Mouse (Mus musculus) MEL (cell line): ENCODE data around the gene Adgre5. TPM values are rescaled to one million over a fixed set of nuclear protein-coding genes. Genes with fewer than 3 reads are reported as not detected.

Experiments
- DNase-seq: peaks from one replicate; pipeline ENCODE4 v3.0.0; 2011; ENCODE audit warnings: low read depth, low spot score
- H3K27ac ChIP-seq: 2 replicates; pipeline ENCODE4 v1.5.1; 2012; ENCODE audit warnings: low read depth, mild to moderate bottlenecking, control low read depth, low read length, moderate library complexity; ENCODE audit not compliant: control insufficient read depth
- H3K27me3 ChIP-seq, 2 experiments: fragments of 150-350 bp in 1 of 2; sonication (generic) in 1 of 2; 2 replicates each; pipeline ENCODE4 v1.6.1; 2012; ENCODE audit warnings: low read length in 2 of 2, mild to moderate bottlenecking in 2 of 2, improper control_type of control experiment in 1 of 2, moderate library complexity in 1 of 2; ENCODE audit not compliant: insufficient read depth in 2 of 2, control insufficient read depth in 1 of 2
- H3K36me3 ChIP-seq, 2 experiments: 2 replicates each; pipeline ENCODE4 v1.6.1; 2012 to 2014; ENCODE audit warnings: low read length in 2 of 2, improper control_type of control experiment in 1 of 2, inconsistent platforms in 1 of 2, mild to moderate bottlenecking in 1 of 2; ENCODE audit not compliant: insufficient read depth in 2 of 2, control insufficient read depth in 1 of 2
- H3K4me1 ChIP-seq, 2 experiments: fragments of 150-350 bp in 1 of 2; sonication (generic) in 1 of 2; 2 replicates each; pipeline ENCODE4 v1.6.1; 2012; ENCODE audit warnings: low read length in 2 of 2, improper control_type of control experiment in 1 of 2, mild to moderate bottlenecking in 1 of 2; ENCODE audit not compliant: insufficient read depth in 2 of 2, control insufficient read depth in 1 of 2
- H3K4me3 ChIP-seq, 2 experiments: fragments of 150-350 bp in 1 of 2; sonication (generic) in 1 of 2; 2 replicates each; pipeline ENCODE4 v1.5.1; 2012; ENCODE audit warnings: low read depth in 2 of 2, low read length in 2 of 2, mild to moderate bottlenecking in 2 of 2, moderate library complexity in 2 of 2, control low read depth in 1 of 2, improper control_type of control experiment in 1 of 2; ENCODE audit not compliant: control insufficient read depth in 1 of 2, insufficient read depth in 1 of 2
- H3K79me2 ChIP-seq: 2 replicates; pipeline ENCODE4 v1.6.1; 2012; ENCODE audit warnings: mild to moderate bottlenecking, low read length, moderate library complexity; ENCODE audit not compliant: control insufficient read depth, poor library complexity, insufficient read depth
- H3K9ac ChIP-seq: 2 replicates; pipeline ENCODE4 v1.6.1; 2012; ENCODE audit warnings: low read depth, mild to moderate bottlenecking, control low read depth, low read length, moderate library complexity; ENCODE audit not compliant: control insufficient read depth, poor library complexity, severe bottlenecking
- H3K9me3 ChIP-seq: fragments of 150-350 bp; sonication (generic); replicated peaks from 2 replicates; pipeline ENCODE4 v1.6.1; 2012; ENCODE audit warnings: mild to moderate bottlenecking, low read length, improper control_type of control experiment, moderate library complexity; ENCODE audit not compliant: insufficient read depth
- CTCF ChIP-seq, 3 experiments: IDR thresholded peaks in 2 of 3; conservative IDR thresholded peaks in 1 of 3; 2 replicates each; pipeline ENCODE4 v1.5.1; 2011 to 2012; ENCODE audit warnings: low read length in 3 of 3, low read depth in 2 of 3, mild to moderate bottlenecking in 2 of 3, improper control_type of control experiment in 1 of 3, inconsistent platforms in 1 of 3, mixed read lengths in 1 of 3, moderate library complexity in 1 of 3; ENCODE audit not compliant: control insufficient read depth in 1 of 3, insufficient read depth in 1 of 3, poor library complexity in 1 of 3, severe bottlenecking in 1 of 3
- E2F4 ChIP-seq: IDR thresholded peaks from 2 replicates; pipeline ENCODE4 v1.6.1; 2011; ENCODE audit warnings: low read depth, low read length, improper control_type of control experiment, borderline replicate concordance
- EP300 ChIP-seq, 2 experiments: IDR thresholded peaks; 2 replicates each; pipeline ENCODE4 v1.6.1; 2011; ENCODE audit warnings: improper control_type of control experiment in 2 of 2, low read length in 2 of 2, low read depth in 1 of 2, mild to moderate bottlenecking in 1 of 2
- GABPA ChIP-seq: IDR thresholded peaks from 2 replicates; pipeline ENCODE4 v1.6.1; 2012; ENCODE audit warnings: low read depth, mild to moderate bottlenecking, inconsistent platforms, low read length, improper control_type of control experiment, moderate library complexity
- HCFC1 ChIP-seq: IDR thresholded peaks from 2 replicates; pipeline ENCODE4 v1.6.1; 2012; ENCODE audit warnings: low read depth, mild to moderate bottlenecking, inconsistent platforms, low read length, improper control_type of control experiment, moderate library complexity
- JUND ChIP-seq: IDR thresholded peaks from 2 replicates; pipeline ENCODE4 v1.6.1; 2011; ENCODE audit warnings: low read depth, mild to moderate bottlenecking, improper control_type of control experiment, low read length
- MAFK ChIP-seq: IDR thresholded peaks from 2 replicates; pipeline ENCODE4 v1.6.1; 2011; ENCODE audit warnings: low read depth, mild to moderate bottlenecking, low read length, improper control_type of control experiment, borderline replicate concordance
- MAX ChIP-seq: IDR thresholded peaks from 2 replicates; pipeline ENCODE4 v1.6.1; 2011; ENCODE audit warnings: low read length, improper control_type of control experiment
- MEF2A ChIP-seq: IDR thresholded peaks from 2 replicates; pipeline ENCODE4 v1.6.1; 2014; ENCODE audit warnings: low read depth, mild to moderate bottlenecking, inconsistent platforms, low read length, improper control_type of control experiment; ENCODE audit not compliant: poor library complexity, insufficient replicate concordance, severe bottlenecking; ENCODE audit errors: extremely low read depth
- MYB ChIP-seq: IDR thresholded peaks from 2 replicates; pipeline ENCODE4 v1.6.1; 2011; ENCODE audit warnings: mild to moderate bottlenecking, low read depth, low read length, improper control_type of control experiment
- NELFE ChIP-seq: IDR thresholded peaks from 2 replicates; pipeline ENCODE4 v1.6.1; 2011; ENCODE audit warnings: low read depth, low read length, improper control_type of control experiment
- NRF1 ChIP-seq: IDR thresholded peaks from 2 replicates; pipeline ENCODE4 v1.6.1; 2014; ENCODE audit warnings: low read depth, mild to moderate bottlenecking, inconsistent platforms, low read length, improper control_type of control experiment, moderate library complexity; ENCODE audit not compliant: poor library complexity, insufficient read depth, severe bottlenecking
- POLR2A ChIP-seq, 2 experiments: IDR thresholded peaks; 2 replicates each; pipeline ENCODE4 v1.6.1; 2011 to 2012; ENCODE audit warnings: low read length in 2 of 2, mild to moderate bottlenecking in 2 of 2, control low read depth in 1 of 2, improper control_type of control experiment in 1 of 2, low read depth in 1 of 2, moderate library complexity in 1 of 2; ENCODE audit not compliant: control insufficient read depth in 1 of 2, insufficient read depth in 1 of 2, poor library complexity in 1 of 2
- POLR2AphosphoS2 ChIP-seq: IDR thresholded peaks from 2 replicates; pipeline ENCODE4 v1.6.1; 2011; ENCODE audit warnings: low read length, improper control_type of control experiment
- POLR2AphosphoS5 ChIP-seq: IDR thresholded peaks from 2 replicates; pipeline ENCODE4 v1.6.1; 2012; ENCODE audit warnings: low read depth, borderline replicate concordance, mild to moderate bottlenecking, inconsistent platforms, low read length, moderate library complexity, mixed read lengths
- RAD21 ChIP-seq: IDR thresholded peaks from 2 replicates; pipeline ENCODE4 v1.6.1; 2011; ENCODE audit warnings: mild to moderate bottlenecking, low read depth, low read length, improper control_type of control experiment
- SIN3A ChIP-seq: IDR thresholded peaks from 2 replicates; pipeline ENCODE4 v1.6.1; 2012; ENCODE audit warnings: low read length, improper control_type of control experiment, inconsistent platforms
- TAL1 ChIP-seq: IDR thresholded peaks from 2 replicates; pipeline ENCODE4 v1.6.1; 2012; ENCODE audit warnings: mild to moderate bottlenecking, inconsistent platforms, low read length, moderate library complexity, mixed read lengths
- TCF12 ChIP-seq: IDR thresholded peaks from 2 replicates; pipeline ENCODE4 v1.6.1; 2014; ENCODE audit warnings: low read depth, mild to moderate bottlenecking, inconsistent platforms, low read length, improper control_type of control experiment, moderate library complexity
- UBTF ChIP-seq: IDR thresholded peaks from 2 replicates; pipeline ENCODE4 v1.6.1; 2012; ENCODE audit warnings: low read depth, mild to moderate bottlenecking, inconsistent platforms, low read length, improper control_type of control experiment, moderate library complexity, borderline replicate concordance; ENCODE audit not compliant: insufficient read depth
- USF1 ChIP-seq: IDR thresholded peaks from 2 replicates; pipeline ENCODE4 v1.6.1; 2014; ENCODE audit warnings: low read depth, mild to moderate bottlenecking, inconsistent platforms, low read length, improper control_type of control experiment, moderate library complexity
- USF2 ChIP-seq, 2 experiments: IDR thresholded peaks; 2 replicates each; pipeline ENCODE4 v1.6.1; 2011 to 2012; ENCODE audit warnings: improper control_type of control experiment in 2 of 2, low read length in 2 of 2, borderline replicate concordance in 1 of 2, inconsistent platforms in 1 of 2, low read depth in 1 of 2, mild to moderate bottlenecking in 1 of 2; ENCODE audit not compliant: insufficient read depth in 1 of 2
- ZC3H11A ChIP-seq: IDR thresholded peaks from 2 replicates; pipeline ENCODE4 v1.6.1; 2012; ENCODE audit warnings: low read depth, mild to moderate bottlenecking, inconsistent platforms, low read length, improper control_type of control experiment
- ZKSCAN1 ChIP-seq: IDR thresholded peaks from 2 replicates; pipeline ENCODE4 v1.6.1; 2012; ENCODE audit warnings: low read depth, mild to moderate bottlenecking, inconsistent platforms, low read length, improper control_type of control experiment, moderate library complexity
- polyA plus RNA-seq, 2 experiments: library from polyadenylated mRNA; stranded (reverse) in 1 of 2; unstranded in 1 of 2; fragments of >175 nt in 1 of 2; fragments of >200 nt in 1 of 2; gene quantifications; 2 replicates each; pipeline versions ENCODE4 v1.2.1 to v1.2.4; 2012; ENCODE audit warnings: low replicate concordance in 2 of 2, low read depth in 1 of 2; ENCODE audit not compliant: insufficient read length in 2 of 2, insufficient read depth in 1 of 2, missing spikeins in 1 of 2
- total RNA-seq: library from RNA; depleted of rRNA; stranded (reverse); fragments of 300-350 nt; gene quantifications from 2 replicates; pipeline ENCODE4 v1.2.3, GENCODE M21; 2012

Gene Adgre5
- total and polyA plus RNA-seq, 3 experiments = 18.5 to 21.4 TPM; not detected in 1

DNA sequence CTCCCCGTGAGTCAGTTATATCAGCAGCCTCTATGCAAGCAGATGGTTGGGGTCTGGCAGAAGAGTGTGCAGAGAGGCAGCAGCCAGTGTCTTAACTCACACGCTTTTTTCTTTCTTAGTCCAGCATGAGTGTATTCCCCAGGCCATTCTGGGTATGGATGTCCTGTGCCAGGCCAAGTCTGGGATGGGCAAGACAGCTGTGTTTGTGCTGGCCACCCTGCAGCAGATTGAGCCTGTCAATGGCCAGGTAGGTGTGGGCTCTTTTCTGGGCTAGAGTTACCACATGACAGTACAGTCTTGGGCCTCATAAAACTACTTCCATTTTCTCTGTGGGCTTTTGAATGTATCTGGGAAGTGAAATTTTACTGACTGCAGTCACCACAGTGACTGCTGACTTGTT lies 21.4 kb downstream of the Adgre5 start:
- Histone ChIP-seq H3K27me3 (no peaks in the 10 kb centered on the region), H3K4me3 (no peak overlapping the region), H3K9me3 (no peaks in the 10 kb centered on the region), H3K36me3 (peaks cover 15 to 24% of the 10 kb centered on the region in 2 experiments), H3K9ac (no peak overlapping the region), H3K79me2 (peaks cover 50% of the 10 kb centered on the region), H3K4me1 (peaks cover 7 to 12% of the 10 kb centered on the region in 2 experiments), H3K27ac (no peak overlapping the region)
- no peak for TF ChIP-seq E2F4
- no peak for TF ChIP-seq CTCF (IDR thresholded peaks at IDR 0.05 in 2 of 3, conservative IDR thresholded peaks at IDR 0.05 in 1 of 3; ENCODE audit: control insufficient read depth in 1 of 3, insufficient read depth in 1 of 3, low read depth in 2 of 3, low read length in 3 of 3, poor library complexity in 1 of 3, severe bottlenecking in 1 of 3)
- no peak for TF ChIP-seq EP300 (IDR thresholded peaks at IDR 0.05; ENCODE audit: low read depth in 1 of 2, low read length in 2 of 2)
- TF ChIP-seq MEF2A = no peak
- TF ChIP-seq NRF1 = no peak
- no peak for TF ChIP-seq POLR2AphosphoS5
- no peak for TF ChIP-seq UBTF
- no peak for TF ChIP-seq NELFE
- TF ChIP-seq GABPA = no peak
- TF ChIP-seq MAFK = no peak
- TF ChIP-seq TCF12 = no peak
- TF ChIP-seq HCFC1 = no peak
- TF ChIP-seq POLR2A (IDR thresholded peaks at IDR 0.05; ENCODE audit: control insufficient read depth in 1 of 2, insufficient read depth in 1 of 2, low read depth in 1 of 2, low read length in 2 of 2, poor library complexity in 1 of 2) = no peak
- no peak for DNase-seq

DNA sequence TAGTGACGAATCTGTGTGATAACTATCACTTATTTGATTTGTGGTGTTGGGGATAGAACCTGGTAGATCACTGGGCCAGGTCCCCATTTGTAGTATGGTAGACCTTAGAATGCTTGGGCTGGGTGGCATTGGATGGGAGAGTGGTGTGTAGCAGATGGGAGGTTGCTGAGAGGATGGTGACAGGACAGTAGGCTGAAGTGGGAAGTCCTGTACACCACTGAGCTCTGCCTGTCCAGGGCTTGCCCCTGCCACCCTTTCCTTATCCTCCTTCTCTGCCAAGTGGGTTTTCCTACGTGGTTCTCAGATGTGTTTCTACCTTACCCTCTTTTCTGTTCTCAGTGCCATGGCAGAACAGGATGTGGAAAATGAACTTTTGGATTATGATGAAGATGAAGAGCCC lies 22.1 kb downstream of the Adgre5 start:
- Histone ChIP-seq H3K9me3 (no peaks in the 10 kb centered on the region), H3K27ac (no peak overlapping the region), H3K4me1 (peaks cover 7 to 12% of the 10 kb centered on the region in 2 experiments), H3K79me2 (peaks cover 50% of the 10 kb centered on the region), H3K27me3 (no peaks in the 10 kb centered on the region), H3K36me3 (peaks cover 15 to 24% of the 10 kb centered on the region in 2 experiments), H3K4me3 (no peak overlapping the region), H3K9ac (no peak overlapping the region)
- no peak for TF ChIP-seq USF2 (IDR thresholded peaks at IDR 0.05; ENCODE audit: borderline replicate concordance in 1 of 2, insufficient read depth in 1 of 2, low read depth in 1 of 2, low read length in 2 of 2)
- TF ChIP-seq MEF2A = no peak
- TF ChIP-seq SIN3A = no peak
- TF ChIP-seq RAD21 = no peak
- no peak for TF ChIP-seq MYB
- TF ChIP-seq POLR2AphosphoS2 = no peak
- TF ChIP-seq CTCF (IDR thresholded peaks at IDR 0.05 in 2 of 3, conservative IDR thresholded peaks at IDR 0.05 in 1 of 3; ENCODE audit: control insufficient read depth in 1 of 3, insufficient read depth in 1 of 3, low read depth in 2 of 3, low read length in 3 of 3, poor library complexity in 1 of 3, severe bottlenecking in 1 of 3) = no peak
- no peak for TF ChIP-seq ZKSCAN1
- no peak for TF ChIP-seq E2F4
- no peak for TF ChIP-seq ZC3H11A
- no peak for TF ChIP-seq USF1
- no peak for TF ChIP-seq HCFC1
- TF ChIP-seq NELFE = no peak
- no peak for TF ChIP-seq UBTF
- no peak for TF ChIP-seq POLR2A (IDR thresholded peaks at IDR 0.05; ENCODE audit: control insufficient read depth in 1 of 2, insufficient read depth in 1 of 2, low read depth in 1 of 2, low read length in 2 of 2, poor library complexity in 1 of 2)
- TF ChIP-seq MAX = no peak
- TF ChIP-seq JUND = no peak
- no peak for TF ChIP-seq TAL1
- DNase-seq = no peak
